Mouse (Mus musculus) layer of hippocampus, adult 8-10 months (tissue): ENCODE data around the gene Trim43a. TPM values are rescaled to one million over a fixed set of nuclear protein-coding genes. Genes with fewer than 3 reads are reported as not detected.
"Not testable (repeated sequence)": the region's sequence is repeated elsewhere in the genome, so short reads cannot be mapped to it uniquely, and the experiment has no call there.

Experiments
- DNase-seq, 2 experiments: peaks; one replicate each; pipeline ENCODE4 v3.0.0; 2022; ENCODE audit warnings: low spot score in 2 of 2
- total RNA-seq, 4 experiments: library from RNA; stranded (reverse); gene quantifications; 2 replicates each; pipeline ENCODE4 v1.2.4; 2022

Trim43a gene
- total RNA-seq, result 1 to 10 TPM in 1 of 4 experiments, under 1 TPM in 2, not detected in 1; 0.74 to 1.2 (median 0.89) TPM

DNA sequence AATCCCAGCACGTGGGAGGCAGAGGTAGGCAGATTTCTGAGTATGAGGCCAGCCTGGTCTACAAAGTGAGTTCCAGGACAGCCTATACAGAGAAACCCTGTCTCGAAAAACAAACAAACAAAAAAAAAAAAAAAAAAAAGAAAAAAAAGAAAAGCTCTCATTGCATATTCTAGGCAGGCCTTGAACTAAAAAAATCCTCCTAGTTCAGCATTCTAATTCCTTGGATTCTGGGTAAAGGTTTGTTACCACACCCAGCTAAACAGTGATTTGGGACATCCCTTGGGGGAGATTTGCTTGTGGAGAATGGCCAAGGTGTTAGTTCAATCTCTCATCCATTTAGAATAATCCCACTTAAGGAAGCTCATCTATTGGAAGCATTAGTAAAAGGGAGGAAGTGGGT lies at the start of gene Trim43a:
TSS of gene Trim43a (plus strand) at position 301 of the 400 bp plus-strand sequence.
- not testable (repeated sequence) for DNase-seq

DNA sequence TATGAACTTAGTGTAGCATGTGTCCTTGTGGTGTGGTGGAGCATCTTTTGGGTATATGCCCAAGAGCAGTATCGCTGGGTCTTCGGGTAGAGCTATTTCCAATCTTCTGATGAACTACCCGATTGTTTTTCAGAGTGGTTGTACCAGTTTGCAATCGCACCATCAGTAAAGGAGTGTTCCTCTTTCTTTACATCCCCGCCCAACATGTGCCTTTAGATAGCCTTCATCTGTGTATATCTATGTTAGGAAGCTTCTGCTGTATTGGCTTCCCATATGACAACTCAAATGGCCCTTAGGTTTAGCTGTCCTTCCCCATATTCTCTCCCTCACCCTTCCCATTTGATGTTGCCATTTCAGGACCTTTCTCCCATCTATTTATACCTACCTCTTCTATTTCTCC lies 46.6 kb upstream of the Trim43a start:
- DNase-seq, result no peak

DNA sequence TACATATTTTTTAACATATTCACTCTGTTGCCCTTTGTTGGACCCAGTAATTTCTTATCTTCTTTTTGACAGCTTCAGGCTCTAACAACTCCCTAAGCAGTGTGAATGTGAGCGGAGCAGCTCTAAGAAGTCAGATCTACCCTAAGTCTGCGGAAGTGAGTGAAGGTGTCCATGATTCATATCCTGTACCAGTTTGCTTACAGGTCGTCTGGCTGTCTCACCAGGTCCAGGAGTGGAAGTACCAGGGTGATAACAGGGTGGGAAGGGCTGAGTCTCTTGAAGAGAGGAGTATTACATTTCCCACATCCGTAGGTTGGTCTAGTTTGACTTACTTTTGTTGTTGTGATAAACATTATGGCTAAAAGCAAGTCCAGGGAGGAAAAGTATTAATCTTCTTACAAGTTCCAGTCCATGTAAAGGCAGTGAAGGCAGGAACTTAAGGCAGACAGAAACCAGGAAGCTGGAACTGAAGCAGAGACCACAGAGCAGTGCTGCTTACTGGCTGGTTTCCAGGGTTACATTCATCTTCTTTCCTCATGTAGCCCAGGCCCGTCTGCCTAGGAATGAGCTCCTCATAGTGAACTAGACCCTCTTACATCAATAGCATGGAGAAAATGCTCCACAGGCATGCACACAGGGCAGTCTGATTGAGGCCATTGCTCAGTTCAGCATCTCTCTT lies 41.0 kb upstream of the Trim43a start:
- DNase-seq, result no peak

DNA sequence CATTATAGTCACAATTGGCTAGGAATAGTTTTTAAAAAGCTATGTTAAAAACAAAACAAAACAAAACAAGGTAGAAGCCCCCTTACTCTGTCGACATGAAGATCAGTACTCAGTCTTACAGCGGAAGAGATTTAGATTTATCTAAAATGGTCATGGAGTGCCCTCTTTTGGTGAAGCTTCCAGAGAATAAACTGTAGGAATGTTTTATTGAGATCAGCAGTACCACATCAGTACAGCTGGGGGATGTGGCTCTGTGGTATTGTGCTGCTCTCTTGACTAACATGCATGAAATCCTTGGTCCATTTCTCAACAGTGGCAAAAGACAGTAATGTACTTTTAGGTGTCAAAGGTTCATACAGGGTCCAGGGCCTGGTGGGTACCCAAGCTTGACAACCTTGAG lies 37.9 kb upstream of the Trim43a start:
- no peak for DNase-seq

DNA sequence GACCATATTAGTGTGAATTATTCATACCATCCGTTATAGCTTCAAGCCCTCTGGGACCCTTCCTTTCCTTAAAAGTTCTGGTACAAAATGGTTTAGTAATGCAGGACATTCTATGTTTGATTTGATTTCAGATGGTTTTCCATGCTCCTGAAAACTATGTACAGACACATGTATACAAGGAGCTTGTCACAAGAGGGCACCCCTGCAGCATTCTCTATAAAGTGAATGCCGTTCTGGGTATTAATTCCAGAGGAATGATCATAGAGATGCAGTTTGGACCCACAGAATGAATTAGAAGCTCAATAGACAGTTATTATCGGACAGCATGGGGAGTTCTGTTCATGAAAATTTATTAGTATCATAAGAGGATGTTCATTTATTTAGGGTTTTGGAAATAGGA lies 35.2 kb upstream of the Trim43a start:
- no peak for DNase-seq

DNA sequence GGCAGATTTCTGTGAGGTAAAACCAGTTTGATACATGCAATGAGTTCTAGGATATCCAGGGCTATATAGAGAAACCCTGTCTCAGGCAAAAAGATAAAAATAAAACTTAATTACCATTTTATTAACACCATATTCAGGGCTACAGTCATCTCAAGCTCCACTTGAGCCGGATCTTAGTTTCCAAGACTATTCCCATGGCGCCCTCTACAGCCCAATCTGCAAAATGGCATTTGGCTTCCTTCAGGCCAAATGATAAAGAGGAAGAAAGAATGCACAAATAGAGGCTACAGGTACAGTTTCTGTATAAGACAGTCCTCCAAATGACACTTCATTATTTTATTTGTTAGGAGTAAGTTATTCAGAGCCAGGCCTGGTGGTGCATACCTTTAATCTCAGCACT lies 34.5 kb upstream of the Trim43a start:
- no peak for DNase-seq

DNA sequence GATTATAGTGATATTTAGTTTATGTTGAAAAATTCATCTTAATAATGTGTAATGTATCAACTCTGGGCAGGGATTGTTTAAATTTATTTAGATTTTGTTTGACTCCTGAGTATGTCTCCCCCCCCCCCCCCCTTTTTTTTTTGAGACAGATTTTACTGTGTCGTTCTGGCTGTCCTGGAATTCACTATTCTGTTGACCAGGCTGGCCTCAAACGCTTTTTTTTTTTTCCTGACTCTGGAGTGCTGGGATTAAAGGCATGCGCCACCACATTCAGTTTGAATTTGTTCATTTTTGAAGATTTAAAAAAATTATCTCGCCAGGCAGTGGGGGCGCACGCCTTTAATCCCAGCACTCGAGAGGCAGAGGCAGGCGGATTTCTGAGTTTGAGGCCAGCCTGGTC lies 34.0 kb upstream of the Trim43a start:
- no peak for DNase-seq

DNA sequence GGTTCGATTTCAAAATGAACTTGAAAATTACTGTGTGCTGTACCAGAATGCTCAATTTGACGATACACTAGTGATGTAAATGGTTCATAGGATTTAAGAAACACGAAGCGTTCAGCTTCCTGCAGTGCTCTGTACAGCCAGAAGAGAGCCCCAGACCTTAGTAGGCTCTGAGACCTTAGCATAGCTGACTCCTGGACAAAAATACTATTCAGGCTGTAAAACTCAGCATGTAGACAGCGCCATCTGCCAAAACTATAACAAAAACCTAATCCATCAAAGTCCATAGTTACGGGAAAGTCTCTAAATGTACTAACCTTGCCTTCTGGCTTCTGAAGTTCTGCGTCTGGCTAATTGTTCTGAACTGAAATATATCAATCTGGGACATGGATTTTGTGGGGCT lies 33.4 kb upstream of the Trim43a start:
- no peak for DNase-seq

DNA sequence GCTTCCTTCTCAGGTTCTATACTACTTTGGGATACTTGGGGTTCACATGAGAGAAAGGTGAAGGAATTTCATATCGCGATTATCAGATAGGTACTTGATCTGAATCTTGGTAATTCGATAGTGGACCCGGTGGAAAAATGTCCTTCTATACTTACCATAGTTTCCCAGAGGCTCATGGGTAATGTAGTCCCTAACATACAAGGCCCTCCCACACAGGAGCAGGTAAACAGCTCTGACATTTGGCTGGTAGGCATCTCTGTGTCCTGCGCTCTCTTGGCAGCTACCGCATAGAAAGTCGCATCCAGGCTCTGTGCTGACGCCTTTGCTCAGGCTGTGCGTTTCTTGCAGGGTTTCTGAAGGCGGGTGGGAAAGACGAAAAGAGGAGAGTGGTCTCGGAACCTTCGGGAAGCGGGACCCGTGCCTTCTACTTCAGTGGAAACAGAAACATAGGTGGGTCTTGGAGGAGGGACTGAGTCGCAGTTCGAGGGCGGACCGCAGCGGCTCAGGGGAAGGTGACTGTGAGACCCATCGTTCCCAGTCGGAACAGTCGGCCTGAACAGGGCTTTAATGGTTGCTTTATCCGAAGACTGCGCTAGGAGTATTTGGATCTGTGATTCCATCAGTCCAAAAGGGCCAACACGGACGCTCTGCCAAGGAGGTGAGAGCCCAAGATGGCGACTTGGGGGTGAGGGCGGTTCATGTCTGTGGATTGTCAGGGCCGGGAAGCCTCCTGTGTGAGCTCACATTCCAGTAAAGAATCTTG lies 32.7 kb upstream of the Trim43a start, which contains the start of gene Zfp949:
TSS of gene Zfp949 (plus strand) at position 170 of the 763 bp plus-strand sequence.
- DNase-seq, result peak; percentile 77 to 80

DNA sequence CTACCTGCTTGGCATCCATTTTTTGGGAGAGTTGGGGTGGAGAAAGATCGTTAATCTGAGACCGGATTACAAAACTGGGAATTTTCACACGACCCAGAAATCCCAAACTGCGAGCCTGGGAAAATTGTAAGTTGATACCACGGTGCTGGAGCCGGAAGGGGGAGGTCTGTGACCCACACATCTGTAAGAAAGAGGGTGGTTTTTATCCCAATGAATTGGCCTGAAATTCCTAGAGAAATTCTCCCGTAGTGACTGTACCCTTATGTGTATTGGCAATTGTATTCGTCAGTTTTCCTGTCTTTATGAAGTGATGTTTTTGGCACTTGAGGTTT lies 32.1 kb upstream of the Trim43a start:
- no peak for DNase-seq

DNA sequence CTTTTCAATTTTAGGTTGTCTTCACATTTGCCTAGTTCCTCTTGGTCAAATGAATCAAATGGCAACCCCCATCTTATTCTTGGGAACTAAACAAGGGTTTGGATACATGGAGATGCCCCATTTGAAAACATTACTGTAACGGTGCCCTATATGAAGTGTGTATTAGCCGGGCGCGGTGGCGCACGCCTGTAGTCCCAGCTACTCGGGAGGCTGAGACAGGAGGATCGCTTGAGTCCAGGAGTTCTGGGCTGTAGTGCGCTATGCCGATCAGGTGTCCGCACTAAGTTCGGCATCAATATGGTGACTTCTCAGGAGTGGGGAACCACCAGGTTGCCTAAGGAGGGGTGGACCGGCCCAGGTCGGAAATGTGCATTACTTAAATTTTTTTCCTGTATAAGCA lies 27.6 kb upstream of the Trim43a start:
- DNase-seq, result no peak

DNA sequence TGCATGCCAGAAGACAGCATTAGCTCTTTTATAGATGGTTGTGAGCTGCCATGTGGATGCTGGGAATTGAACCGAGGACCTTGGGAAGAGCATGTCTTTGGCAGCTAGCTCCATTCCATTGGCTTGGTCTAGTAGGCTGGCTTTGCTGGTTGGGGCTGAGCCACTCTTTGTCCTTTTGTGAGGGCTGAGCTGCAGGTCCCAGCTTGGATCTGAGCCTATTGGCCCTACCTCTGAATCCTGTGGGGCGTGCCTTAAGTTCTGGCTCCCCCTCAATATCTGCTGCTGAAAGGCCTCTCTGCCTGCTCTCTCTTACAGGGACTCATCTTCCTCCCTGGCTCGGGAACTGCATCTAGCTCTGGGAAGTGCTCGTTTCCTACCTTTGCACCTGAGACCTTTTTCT lies 22.5 kb upstream of the Trim43a start:
- no peak for DNase-seq

DNA sequence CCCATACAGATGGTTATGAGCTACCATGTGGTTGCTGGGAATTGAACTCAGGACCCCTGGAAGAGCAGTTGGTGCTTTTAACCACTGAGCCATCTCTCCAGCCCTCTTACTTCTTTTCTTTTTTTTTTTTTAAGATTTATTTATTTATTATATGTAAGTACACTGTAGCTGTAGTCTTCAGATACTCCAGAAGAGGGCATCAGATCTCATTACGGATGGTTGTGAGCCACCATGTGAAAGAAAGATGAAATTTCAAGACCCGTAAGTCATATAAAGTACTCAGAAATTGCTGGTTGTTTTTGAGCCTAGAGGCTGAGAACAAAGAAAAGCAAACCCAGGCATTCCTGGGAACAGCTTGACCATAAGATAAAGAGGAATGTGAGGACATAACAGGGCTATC lies 19.2 kb upstream of the Trim43a start:
- DNase-seq, result not testable (repeated sequence)

DNA sequence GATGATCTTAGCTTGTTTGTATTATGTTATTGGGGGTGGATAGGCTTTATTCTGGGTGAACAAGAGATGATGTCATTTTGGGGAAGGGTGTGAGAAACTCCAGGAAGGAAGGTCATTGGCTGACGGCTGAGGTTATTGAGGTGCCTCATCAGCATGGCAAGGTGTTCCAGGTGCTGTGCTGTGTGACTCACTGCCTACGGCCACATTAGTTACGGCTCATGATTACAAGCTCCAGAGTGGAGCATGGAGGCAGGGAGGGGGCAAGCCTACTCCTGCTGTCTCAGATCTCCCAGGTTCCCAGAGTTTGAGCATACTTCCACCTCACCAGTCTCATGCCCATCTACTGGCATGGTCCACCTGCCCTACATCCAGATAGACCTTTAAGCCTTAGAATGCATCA lies 10.2 kb upstream of the Trim43a start:
- DNase-seq, result not testable (repeated sequence)

DNA sequence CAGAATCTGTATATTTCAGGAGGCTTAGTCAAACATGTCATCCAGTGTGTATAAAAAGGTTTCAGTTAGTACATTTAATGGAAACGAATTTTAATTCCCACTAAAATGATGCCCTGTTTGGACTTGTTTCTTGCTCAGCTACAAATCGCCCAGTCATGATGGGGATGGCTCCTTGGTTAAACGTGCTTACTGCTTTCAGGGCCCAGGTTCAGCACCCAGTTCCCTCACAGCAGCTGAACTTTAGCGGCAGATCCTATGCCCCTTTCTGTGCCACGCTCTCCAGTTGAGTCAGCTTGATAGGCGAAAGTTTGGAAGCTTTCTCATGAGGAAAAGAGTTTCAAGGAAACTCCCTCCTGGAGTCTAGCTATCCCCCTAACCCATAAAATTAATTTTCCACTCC lies 13.0 kb downstream of the Trim43a start:
- not testable (repeated sequence) for DNase-seq

DNA sequence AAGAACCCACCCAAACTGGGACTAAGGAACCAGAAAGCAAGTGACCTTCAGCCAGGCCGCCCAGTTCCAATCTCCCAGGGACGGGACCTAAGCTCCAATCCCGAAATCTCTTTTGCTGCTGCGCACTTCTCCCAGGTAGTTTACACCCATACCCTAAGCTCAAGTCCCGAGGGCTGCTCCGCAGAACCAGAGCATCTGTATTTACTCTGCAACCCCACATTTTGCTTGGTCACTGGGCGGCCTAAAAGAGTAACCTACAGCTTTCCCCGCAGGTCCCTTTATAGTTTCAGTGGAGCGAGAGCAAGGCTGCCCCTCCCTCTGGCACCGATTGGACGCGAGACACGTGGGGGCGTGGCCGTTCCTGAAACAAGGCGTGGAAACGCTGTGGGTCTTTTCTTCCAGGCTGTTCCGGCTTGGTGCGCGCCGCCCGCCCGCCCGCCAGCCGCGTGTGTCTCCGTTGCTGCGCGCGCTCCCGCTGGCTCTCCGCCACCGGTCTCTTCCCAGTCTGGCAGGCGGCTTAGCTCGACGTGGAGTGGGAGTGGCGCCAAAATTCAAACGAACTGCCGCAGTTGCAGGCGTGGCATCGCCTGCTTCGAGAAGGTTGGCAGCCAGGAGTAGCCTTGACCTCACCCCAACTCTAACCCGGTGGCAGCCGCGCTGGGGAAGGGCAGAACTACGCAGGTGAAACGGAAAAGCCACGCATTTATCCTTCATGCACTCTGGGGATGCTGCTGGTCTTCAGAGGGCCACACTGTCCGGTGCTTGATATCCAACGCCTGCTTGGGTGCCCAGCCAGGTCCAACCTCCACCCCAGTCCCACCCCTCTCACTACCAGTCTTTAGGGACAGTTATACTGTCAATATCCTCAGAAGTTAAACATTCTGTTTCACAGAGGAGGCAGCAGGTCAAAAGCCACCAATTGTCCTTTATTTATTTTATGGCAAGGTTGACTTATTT lies 18.8 kb downstream of the Trim43a start:
- DNase-seq, result peak; percentile 95 to 98

DNA sequence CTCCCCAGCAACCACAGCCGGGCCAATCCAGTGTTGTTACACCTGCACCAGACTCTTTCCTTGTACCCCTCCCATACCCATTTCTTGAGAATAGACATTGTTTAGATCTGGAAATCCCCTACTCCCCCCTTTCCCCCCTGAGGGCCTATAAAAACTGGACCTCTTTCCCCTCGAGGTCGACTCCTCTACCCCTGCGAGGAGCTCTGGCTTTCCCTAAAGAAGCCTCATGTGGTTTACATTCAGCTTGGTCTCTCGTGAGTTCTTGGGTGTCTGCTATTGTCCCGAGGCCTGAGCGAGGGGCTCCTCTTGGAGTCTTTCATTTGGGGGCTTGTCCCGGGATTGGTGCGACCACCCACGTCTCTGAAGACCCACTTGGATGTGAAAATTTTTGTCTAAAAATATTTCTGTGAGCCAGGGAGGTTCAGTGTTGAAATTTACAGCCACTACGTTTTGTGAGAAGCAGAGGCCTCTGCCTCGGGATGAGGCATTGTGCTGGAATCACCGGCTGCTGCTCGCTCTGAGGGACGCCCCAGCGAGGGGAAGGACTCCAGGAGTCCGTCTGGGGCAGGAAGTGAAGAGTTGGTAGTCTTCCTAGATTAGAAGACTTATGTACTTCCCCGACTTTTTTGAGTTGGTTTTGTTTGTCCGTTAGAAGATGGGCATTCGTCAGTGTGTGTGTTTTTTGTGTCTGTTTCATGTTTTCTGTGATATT lies 45.3 kb downstream of the Trim43a start:
- not testable (repeated sequence) for DNase-seq

DNA sequence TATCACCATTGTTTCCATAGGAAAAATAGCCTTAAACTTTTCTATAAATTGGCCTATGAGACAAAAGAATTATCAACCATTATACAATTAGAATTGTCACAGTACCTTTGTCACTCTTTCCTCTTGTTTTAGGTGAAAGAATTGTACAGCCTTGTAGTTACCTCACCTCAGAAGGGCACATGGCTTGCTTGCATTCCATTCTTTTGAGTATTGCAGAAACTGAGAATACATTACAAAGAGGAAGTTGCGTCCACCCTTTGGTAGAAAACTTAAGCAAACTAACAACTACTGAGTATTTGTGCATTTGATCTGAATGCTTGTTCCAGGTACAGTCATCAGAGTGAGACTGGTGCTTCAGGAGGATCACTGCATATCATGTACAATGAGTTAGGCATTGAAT lies 57.4 kb downstream of the Trim43a start:
- not testable (repeated sequence) for DNase-seq
